Mouse (Mus musculus): ENCODE results near the gene Fscn1. TPM values are rescaled to one million over a fixed set of nuclear protein-coding genes. Genes with fewer than 3 reads are reported as not detected.
A peak's percentile ranks its signal among the peaks of the same experiment; 100 is the strongest.

Gene Fscn1
- polyA plus RNA-seq, 1 experiment, result 33.7 TPM

GRCm38 (mm10) chr5:142963003-142963704 is 3.0 kb downstream of the Fscn1 start:
- H3K36me3 ChIP-seq (ENCODE audit: control insufficient read depth, insufficient read depth, low read length), result no peaks in the 10 kb centered on the region
- WGBS, result 60% methylated on average over 13 of the region's 13 CpGs
- no peak overlapping the region; the same call in 1 of the 2 replicates for H3K4me3 ChIP-seq (ENCODE audit: extremely low read depth, insufficient read depth, insufficient read length)
- peaks cover 21% of the 10 kb centered on the region for H3K27me3 ChIP-seq (ENCODE audit: control insufficient read depth, insufficient read depth, low read length)
- no peak for DNase-seq (ENCODE audit: low read depth in 1 of 2, low spot score in 2 of 2)
- H3K4me1 ChIP-seq (ENCODE audit: control insufficient read depth, insufficient read depth, insufficient read length), result peaks cover 9% of the 10 kb centered on the region; the same call in 1 of the 2 replicates
- H3K27ac ChIP-seq (ENCODE audit: insufficient read depth, low read length), result no peak overlapping the region
- TF ChIP-seq CTCF (IDR thresholded peaks at IDR 0.05; ENCODE audit: extremely low read depth, insufficient read depth, insufficient read length, insufficient replicate concordance) (no peak), POLR2A (IDR thresholded peaks at IDR 0.05; ENCODE audit: low read depth, low read length) (no peak)

- 40% methylated on average over 17 of the region's 17 CpGs for WGBS
- no peak for TF ChIP-seq CTCF (IDR thresholded peaks at IDR 0.05; ENCODE audit: extremely low read depth, insufficient read depth, insufficient read length, insufficient replicate concordance)
- TF ChIP-seq POLR2A (IDR thresholded peaks at IDR 0.05; ENCODE audit: low read depth, low read length), result no peak
- Histone ChIP-seq H3K4me3 (ENCODE audit: extremely low read depth, insufficient read depth, insufficient read length) (no peak overlapping the region), H3K27me3 (ENCODE audit: control insufficient read depth, insufficient read depth, low read length) (peaks cover 21% of the 10 kb centered on the region), H3K36me3 (ENCODE audit: control insufficient read depth, insufficient read depth, low read length) (no peaks in the 10 kb centered on the region), H3K27ac (ENCODE audit: insufficient read depth, low read length) (no peak overlapping the region), H3K4me1 (ENCODE audit: control insufficient read depth, insufficient read depth, insufficient read length) (peaks cover 9% of the 10 kb centered on the region; the same call in 1 of the 2 replicates)
- no peak for DNase-seq (ENCODE audit: low read depth in 1 of 2, low spot score in 2 of 2)
Observed at GRCm38 (mm10) chr5:142963705-142964494, 3.8 kb downstream of the Fscn1 start.

- 89% methylated on average over 6 of the region's 6 CpGs for WGBS
- Histone ChIP-seq H3K27ac (ENCODE audit: insufficient read depth, low read length) (no peak overlapping the region), H3K27me3 (ENCODE audit: control insufficient read depth, insufficient read depth, low read length) (peaks cover 21% of the 10 kb centered on the region), H3K4me3 (ENCODE audit: extremely low read depth, insufficient read depth, insufficient read length) (no peak overlapping the region), H3K36me3 (ENCODE audit: control insufficient read depth, insufficient read depth, low read length) (no peaks in the 10 kb centered on the region), H3K4me1 (ENCODE audit: control insufficient read depth, insufficient read depth, insufficient read length) (peaks cover 9% of the 10 kb centered on the region; the same call in 1 of the 2 replicates)
- TF ChIP-seq CTCF (IDR thresholded peaks at IDR 0.05; ENCODE audit: extremely low read depth, insufficient read depth, insufficient read length, insufficient replicate concordance), result no peak
- no peak for TF ChIP-seq POLR2A (IDR thresholded peaks at IDR 0.05; ENCODE audit: low read depth, low read length)
- DNase-seq (ENCODE audit: low read depth in 1 of 2, low spot score in 2 of 2), result no peak
Observed at GRCm38 (mm10) chr5:142964650-142965049, 4.5 kb downstream of the Fscn1 start.

GRCm38 (mm10) chr5:142968411-142968810 is 8.3 kb downstream of the Fscn1 start:
- no peaks in the 10 kb centered on the region for H3K27me3 ChIP-seq (ENCODE audit: control insufficient read depth, insufficient read depth, low read length)
- H3K27ac ChIP-seq (ENCODE audit: insufficient read depth, low read length), result no peak overlapping the region
- no peaks in the 10 kb centered on the region for H3K4me1 ChIP-seq (ENCODE audit: control insufficient read depth, insufficient read depth, insufficient read length)
- no peaks in the 10 kb centered on the region for H3K36me3 ChIP-seq (ENCODE audit: control insufficient read depth, insufficient read depth, low read length)
- TF ChIP-seq CTCF (IDR thresholded peaks at IDR 0.05; ENCODE audit: extremely low read depth, insufficient read depth, insufficient read length, insufficient replicate concordance), result no peak
- TF ChIP-seq POLR2A (IDR thresholded peaks at IDR 0.05; ENCODE audit: low read depth, low read length), result no peak
- DNase-seq (ENCODE audit: low read depth in 1 of 2, low spot score in 2 of 2), result no peak
- 85% methylated on average over 14 of the region's 14 CpGs for WGBS
- H3K4me3 ChIP-seq (ENCODE audit: extremely low read depth, insufficient read depth, insufficient read length), result no peak overlapping the region

GRCm38 (mm10) chr5:142973971-142974370 is 13.8 kb downstream of the Fscn1 start:
- H3K27me3 ChIP-seq (ENCODE audit: control insufficient read depth, insufficient read depth, low read length), result no peaks in the 10 kb centered on the region
- H3K4me1 ChIP-seq (ENCODE audit: control insufficient read depth, insufficient read depth, insufficient read length), result no peaks in the 10 kb centered on the region
- no peak overlapping the region for H3K4me3 ChIP-seq (ENCODE audit: extremely low read depth, insufficient read depth, insufficient read length)
- no peak overlapping the region for H3K27ac ChIP-seq (ENCODE audit: insufficient read depth, low read length)
- DNase-seq (ENCODE audit: low read depth in 1 of 2, low spot score in 2 of 2), result no peak
- H3K36me3 ChIP-seq (ENCODE audit: control insufficient read depth, insufficient read depth, low read length), result no peaks in the 10 kb centered on the region
- TF ChIP-seq POLR2A (IDR thresholded peaks at IDR 0.05; ENCODE audit: low read depth, low read length) (no peak), CTCF (IDR thresholded peaks at IDR 0.05; ENCODE audit: extremely low read depth, insufficient read depth, insufficient read length, insufficient replicate concordance) (no peak)
- 56% methylated on average over 3 of the region's 3 CpGs for WGBS

- Histone ChIP-seq H3K4me3 (ENCODE audit: extremely low read depth, insufficient read depth, insufficient read length) (peak overlapping the region; percentile 36; the same call in 1 of the 2 replicates), H3K27ac (ENCODE audit: insufficient read depth, low read length) (no peak overlapping the region), H3K36me3 (ENCODE audit: control insufficient read depth, insufficient read depth, low read length) (no peaks in the 10 kb centered on the region), H3K4me1 (ENCODE audit: control insufficient read depth, insufficient read depth, insufficient read length) (no peaks in the 10 kb centered on the region), H3K27me3 (ENCODE audit: control insufficient read depth, insufficient read depth, low read length) (no peaks in the 10 kb centered on the region)
- TF ChIP-seq POLR2A (IDR thresholded peaks at IDR 0.05; ENCODE audit: low read depth, low read length) (no peak), CTCF (IDR thresholded peaks at IDR 0.05; ENCODE audit: extremely low read depth, insufficient read depth, insufficient read length, insufficient replicate concordance) (no peak)
- 10% methylated on average over 18 of the region's 18 CpGs for WGBS
- DNase-seq (ENCODE audit: low read depth in 1 of 2, low spot score in 2 of 2), result peak in 1 of 2 experiments; percentile 29
Observed at GRCm38 (mm10) chr5:142974598-142975121, 14.5 kb downstream of the Fscn1 start.

Data from spleen, adult 2 months (tissue).